Mouse (Mus musculus) lung, adult 2 months (tissue): Measurements from ENCODE around the gene Mrpl48.

Source experiments
- CTCF ChIP-seq: fragments of 200-500 bp; IDR thresholded peaks from 2 replicates; pipeline ENCODE4 v1.5.1; 2011; ENCODE audit warnings: mild to moderate bottlenecking, low read length, control low read depth; ENCODE audit not compliant: insufficient read depth
- POLR2A ChIP-seq: fragments of 200-500 bp; IDR thresholded peaks from 2 replicates; pipeline ENCODE4 v1.6.1; 2011; ENCODE audit warnings: low read depth, mild to moderate bottlenecking, control low read depth, low read length, borderline replicate concordance; ENCODE audit errors: extremely low read depth

- TF ChIP-seq POLR2A (no peak), CTCF (no peak)
Measured at GRCm38 (mm10) chr7:100508670-100509069, 99.4 kb downstream of the Mrpl48 start.
